Mouse (Mus musculus) midbrain, embryonic 14.5 days (tissue): ENCODE measurements around the gene Pdxdc1. TPM values are rescaled to one million over a fixed set of nuclear protein-coding genes. Genes with fewer than 3 reads are reported as not detected.
A peak's percentile ranks its signal among the peaks of the same experiment; 100 is the strongest.
"Not testable (repeated sequence)": the region's sequence is repeated elsewhere in the genome, so short reads cannot be mapped to it uniquely, and the experiment has no call there.

ENCODE experiments used
- ATAC-seq: fragments of 200-750 bp; cut with Nextera tagmentation; 2 replicates; pipeline ENCODE4 v1.8.0; 2017; ENCODE audit warnings: moderate number of reproducible peaks, moderate library complexity; ENCODE audit not compliant: low FRiP score, low TSS enrichment
- DNase-seq: peaks from one replicate; pipeline ENCODE4 v3.0.0-alpha.2; 2015
- H3K27ac ChIP-seq: fragments of 300-500 bp; sonication (generic); replicated peaks from 2 replicates; pipeline ENCODE4 v1.5.1; 2014; ENCODE audit warnings: mild to moderate bottlenecking, low read depth, low read length, moderate library complexity
- H3K27me3 ChIP-seq: fragments of 300-500 bp; sonication (generic); 2 replicates; pipeline ENCODE4 v1.6.1; 2014; ENCODE audit warnings: low read length, control low read depth, mixed read lengths; ENCODE audit not compliant: control insufficient read depth, insufficient read depth
- H3K36me3 ChIP-seq: fragments of 300-500 bp; sonication (generic); 2 replicates; pipeline ENCODE4 v1.6.1; 2014; ENCODE audit warnings: low read length, control low read depth; ENCODE audit not compliant: control insufficient read depth, insufficient read depth
- H3K4me1 ChIP-seq: fragments of 300-500 bp; sonication (generic); 2 replicates; pipeline ENCODE4 v1.6.1; 2014; ENCODE audit warnings: mild to moderate bottlenecking, antibody characterized with exemption, low read length, control low read depth; ENCODE audit not compliant: control insufficient read depth, insufficient read depth
- H3K4me2 ChIP-seq: fragments of 300-500 bp; sonication (generic); 2 replicates; pipeline ENCODE4 v1.6.1; 2014; ENCODE audit warnings: mild to moderate bottlenecking, low read length, moderate library complexity
- H3K4me3 ChIP-seq: fragments of 300-500 bp; sonication (generic); replicated peaks from 2 replicates; pipeline ENCODE4 v1.5.1; 2014; ENCODE audit warnings: low read depth, low read length
- H3K9ac ChIP-seq: fragments of 300-500 bp; sonication (generic); replicated peaks from 2 replicates; pipeline ENCODE4 v1.6.1; 2014; ENCODE audit warnings: mild to moderate bottlenecking, low read length, moderate library complexity
- H3K9me3 ChIP-seq: fragments of 300-500 bp; sonication (generic); 2 replicates; pipeline ENCODE4 v1.6.1; 2016; ENCODE audit warnings: low read length, control low read depth, mixed read lengths; ENCODE audit not compliant: control insufficient read depth
- WGBS: fragments of 180-500 bp; shearing (Covaris S2); extraction: QIAGEN DNeasy Blood & Tissue Kit; methylation state at CpG from one replicate; pipeline ENCODE4 v1.1.7; 2014; 5-methylcytosine and 5-hydroxymethylcytosine counted together
- polyA plus RNA-seq: library from polyadenylated mRNA; unstranded; fragments of >200 nt; fragmentation: Nextera tagmentation; extraction: Ambion mirVana; gene quantifications from 2 replicates; pipeline ENCODE4 v1.2.1, GENCODE M21; 2014

Pdxdc1 gene
- polyA plus RNA-seq, 1 experiment from 2014 or later, result 77.8 TPM

DNA sequence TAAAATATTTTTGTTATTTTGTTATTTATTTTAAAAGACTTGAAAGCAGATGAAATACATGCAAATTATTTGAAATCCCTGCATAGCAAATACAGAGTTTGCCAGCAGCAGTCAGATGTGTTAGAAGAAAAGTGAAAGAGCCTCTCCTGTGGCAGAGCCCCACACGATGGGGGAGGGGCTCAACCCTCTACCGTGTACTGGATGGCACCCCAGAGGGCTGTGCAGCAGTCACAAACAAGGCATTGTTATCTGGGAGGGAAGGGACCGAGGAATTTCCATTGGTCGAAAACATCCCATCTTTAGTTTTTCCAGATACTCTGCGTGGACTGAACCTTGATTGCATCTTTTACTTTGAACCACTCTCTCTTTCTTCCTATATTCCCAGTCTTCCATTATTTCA is 35.5 kb downstream of the Pdxdc1 start:
- not testable (repeated sequence) for H3K4me1 ChIP-seq, H3K4me3 ChIP-seq, H3K4me2 ChIP-seq, H3K9ac ChIP-seq, H3K27me3 ChIP-seq, H3K27ac ChIP-seq, H3K9me3 ChIP-seq
- H3K36me3 ChIP-seq, result peaks cover 22% of the 10 kb centered on the region
- WGBS, result 9% methylated on average over 5 of the region's 5 CpGs
- DNase-seq, result peak; percentile 46
- ATAC-seq, result peak; percentile 69

- H3K9ac ChIP-seq, result no peak overlapping the region
- H3K4me2 ChIP-seq, result no peak overlapping the region
- no peak overlapping the region for H3K27ac ChIP-seq
- no peaks in the 10 kb centered on the region for H3K27me3 ChIP-seq
- no peak for DNase-seq
- no peaks in the 10 kb centered on the region for H3K4me1 ChIP-seq
- H3K36me3 ChIP-seq, result peaks cover 15% of the 10 kb centered on the region; the same call in 1 of the 2 replicates
- no peak for ATAC-seq
- H3K4me3 ChIP-seq, result no peak overlapping the region
- H3K9me3 ChIP-seq, result no peaks in the 10 kb centered on the region
- 91% methylated on average over 5 of the region's 5 CpGs for WGBS
Observed at GRCm38 (mm10) chr16:13866616-13867015, 36.3 kb downstream of the Pdxdc1 start.

DNA sequence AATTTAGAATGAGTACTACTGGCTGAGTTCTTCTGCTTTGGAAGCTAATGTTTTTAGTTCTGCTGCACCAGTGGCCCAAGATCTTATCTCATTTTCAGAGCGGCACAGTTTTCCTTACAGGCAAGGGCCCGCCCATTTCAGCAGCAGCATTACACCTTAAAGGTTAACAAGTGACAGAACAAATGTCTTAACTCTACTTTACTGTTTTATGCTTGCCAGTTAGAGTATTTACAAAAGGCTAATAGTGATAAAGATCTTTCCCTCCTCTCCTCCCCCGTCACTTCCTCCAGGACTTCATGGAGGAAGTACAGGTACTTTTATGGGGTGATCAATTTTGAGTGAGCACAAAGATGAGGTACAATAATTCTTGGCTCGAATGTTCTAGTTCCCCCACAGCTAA is 36.9 kb downstream of the Pdxdc1 start:
- ATAC-seq (no peak), DNase-seq (no peak)
- Histone ChIP-seq H3K4me2 (no peak overlapping the region), H3K36me3 (peaks cover 11% of the 10 kb centered on the region; the same call in 1 of the 2 replicates), H3K9me3 (no peaks in the 10 kb centered on the region), H3K9ac (no peak overlapping the region), H3K4me1 (no peaks in the 10 kb centered on the region), H3K27ac (no peak overlapping the region), H3K4me3 (no peak overlapping the region), H3K27me3 (no peaks in the 10 kb centered on the region)
- WGBS, result 91% methylated on average over 4 of the region's 4 CpGs

GRCm38 (mm10) chr16:13853886-13854285 is 49.0 kb downstream of the Pdxdc1 start:
- H3K27ac ChIP-seq, result no peak overlapping the region
- H3K4me2 ChIP-seq, result no peak overlapping the region
- H3K9ac ChIP-seq, result no peak overlapping the region
- H3K27me3 ChIP-seq, result no peaks in the 10 kb centered on the region
- H3K36me3 ChIP-seq, result peaks cover 32% of the 10 kb centered on the region
- no peak overlapping the region for H3K4me3 ChIP-seq
- H3K9me3 ChIP-seq, result no peaks in the 10 kb centered on the region
- H3K4me1 ChIP-seq, result no peaks in the 10 kb centered on the region
- WGBS, result 96% methylated on average over 4 of the region's 4 CpGs
- ATAC-seq, result no peak
- DNase-seq, result no peak

GRCm38 (mm10) chr16:13851446-13851845 is 51.5 kb downstream of the Pdxdc1 start:
- no peak for DNase-seq
- H3K4me2 ChIP-seq, result no peak overlapping the region
- no peaks in the 10 kb centered on the region for H3K27me3 ChIP-seq
- no peak for ATAC-seq
- no peak overlapping the region for H3K27ac ChIP-seq
- H3K9ac ChIP-seq, result no peak overlapping the region
- peaks cover 33% of the 10 kb centered on the region for H3K36me3 ChIP-seq
- no peak overlapping the region for H3K4me3 ChIP-seq
- H3K9me3 ChIP-seq, result no peaks in the 10 kb centered on the region
- no peaks in the 10 kb centered on the region for H3K4me1 ChIP-seq
- WGBS, result 97% methylated on average over 4 of the region's 4 CpGs

DNA sequence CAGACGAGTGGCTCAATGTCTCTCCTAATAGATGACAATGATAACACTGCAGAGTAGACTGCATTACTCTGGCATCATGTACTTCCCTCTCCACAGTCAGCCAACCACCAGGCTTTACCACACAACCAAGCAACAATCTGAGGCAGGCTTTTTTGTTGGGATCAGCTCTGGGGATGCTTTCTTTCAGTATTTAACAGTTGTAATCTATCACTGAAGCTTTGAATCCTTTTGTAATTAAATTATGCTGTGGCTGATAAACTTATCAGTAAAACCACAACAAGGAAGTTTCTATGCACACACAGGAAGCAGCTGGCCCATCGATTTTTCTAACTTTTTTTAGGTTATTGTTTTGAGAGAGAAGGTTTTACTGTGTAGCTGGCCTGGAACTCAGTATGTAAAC is 54.6 kb downstream of the Pdxdc1 start:
- WGBS, result 88% methylated on average over 2 of the region's 2 CpGs
- Histone ChIP-seq H3K4me2 (no peak overlapping the region), H3K4me3 (no peak overlapping the region), H3K27me3 (no peaks in the 10 kb centered on the region), H3K4me1 (no peaks in the 10 kb centered on the region), H3K36me3 (peaks cover 40% of the 10 kb centered on the region), H3K27ac (no peak overlapping the region), H3K9ac (no peak overlapping the region), H3K9me3 (no peaks in the 10 kb centered on the region)
- no peak for DNase-seq
- ATAC-seq, result no peak

DNA sequence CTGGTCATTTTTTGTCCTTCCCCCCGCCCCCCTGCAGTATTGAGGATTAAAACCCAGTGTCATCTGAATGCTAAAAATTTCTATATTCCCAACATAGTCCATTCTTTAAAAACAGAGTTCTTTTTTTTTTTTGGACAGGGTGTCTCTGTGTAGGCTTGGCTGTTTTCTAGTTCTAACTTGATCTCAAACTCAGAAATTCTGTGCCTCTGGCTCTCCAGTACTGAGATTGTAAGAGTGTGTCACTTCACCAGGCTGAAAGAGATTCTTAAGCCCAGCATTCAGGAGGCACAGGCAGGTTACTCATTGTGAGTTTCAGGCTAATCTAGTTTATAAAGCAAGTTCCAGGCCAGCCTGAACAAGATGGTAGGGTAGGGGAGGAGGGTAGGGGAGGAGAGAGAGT is 56.3 kb downstream of the Pdxdc1 start:
- H3K4me1 ChIP-seq, result no peaks in the 10 kb centered on the region
- no peak for ATAC-seq
- no peak overlapping the region for H3K27ac ChIP-seq
- no peak overlapping the region for H3K9ac ChIP-seq
- H3K9me3 ChIP-seq, result no peaks in the 10 kb centered on the region
- H3K4me2 ChIP-seq, result no peak overlapping the region
- no peaks in the 10 kb centered on the region for H3K27me3 ChIP-seq
- DNase-seq, result no peak
- no peak overlapping the region for H3K4me3 ChIP-seq
- 100% methylated on average over 1 of the region's 1 CpGs for WGBS
- peaks cover 51% of the 10 kb centered on the region for H3K36me3 ChIP-seq

GRCm38 (mm10) chr16:13845031-13845430 is 57.9 kb downstream of the Pdxdc1 start:
- no peaks in the 10 kb centered on the region for H3K9me3 ChIP-seq
- H3K4me3 ChIP-seq, result no peak overlapping the region
- no peaks in the 10 kb centered on the region for H3K4me1 ChIP-seq
- ATAC-seq (no peak), DNase-seq (no peak)
- no peak overlapping the region for H3K4me2 ChIP-seq
- H3K9ac ChIP-seq, result no peak overlapping the region
- H3K27me3 ChIP-seq, result no peaks in the 10 kb centered on the region
- 98% methylated on average over 5 of the region's 5 CpGs for WGBS
- H3K27ac ChIP-seq, result no peak overlapping the region
- peaks cover 64% of the 10 kb centered on the region for H3K36me3 ChIP-seq

DNA sequence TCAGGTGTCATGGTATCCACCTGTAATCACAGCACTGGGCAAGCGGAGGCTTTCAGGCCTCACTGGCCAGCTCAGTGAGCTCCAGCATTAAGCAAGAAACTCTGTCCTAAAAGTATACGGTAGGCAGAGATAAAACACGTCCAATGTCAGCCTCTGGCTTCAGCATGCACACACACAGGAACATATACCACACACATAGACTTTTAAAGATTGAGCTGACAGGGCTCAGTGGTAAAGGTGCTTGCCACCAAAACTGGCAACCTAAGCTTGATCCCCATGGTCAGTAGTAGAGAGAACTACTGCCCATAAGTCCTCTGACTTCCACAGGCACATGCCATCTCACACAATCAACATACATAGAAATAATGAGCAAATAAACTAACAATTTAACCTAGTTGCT is 62.0 kb downstream of the Pdxdc1 start:
- H3K27ac ChIP-seq, result no peak overlapping the region
- 91% methylated on average over 3 of the region's 3 CpGs for WGBS
- no peaks in the 10 kb centered on the region for H3K27me3 ChIP-seq
- H3K9me3 ChIP-seq, result no peaks in the 10 kb centered on the region
- peaks cover 87% of the 10 kb centered on the region for H3K36me3 ChIP-seq
- no peaks in the 10 kb centered on the region for H3K4me1 ChIP-seq
- ATAC-seq, result no peak
- H3K9ac ChIP-seq, result no peak overlapping the region
- no peak overlapping the region for H3K4me3 ChIP-seq
- H3K4me2 ChIP-seq, result no peak overlapping the region
- no peak for DNase-seq
